Mouse (Mus musculus) heart, postnatal 0 days (tissue): Measurements from ENCODE around the gene Vim. TPM values are rescaled to one million over a fixed set of nuclear protein-coding genes. Genes with fewer than 3 reads are reported as not detected.
A peak's percentile ranks its signal among the peaks of the same experiment; 100 is the strongest.

Source experiments
- ATAC-seq: fragments of 200-750 bp; cut with Nextera tagmentation; 2 replicates; pipeline ENCODE4 v1.8.0; 2017; ENCODE audit warnings: low read depth, moderate number of reproducible peaks, moderate library complexity; ENCODE audit not compliant: insufficient read depth
- DNase-seq: peaks from one replicate; pipeline ENCODE4 v3.0.0-alpha.2; 2016; ENCODE audit warnings: low spot score
- H3K27ac ChIP-seq: fragments of 300-500 bp; sonication (generic); 2 replicates; pipeline ENCODE4 v1.5.1; 2014; ENCODE audit warnings: low read depth, mild to moderate bottlenecking
- H3K27me3 ChIP-seq: fragments of 300-500 bp; sonication (generic); 2 replicates; pipeline ENCODE4 v1.6.1; 2014; ENCODE audit warnings: low read length, mixed read lengths; ENCODE audit not compliant: control insufficient read depth, insufficient read depth
- H3K36me3 ChIP-seq: fragments of 300-500 bp; sonication (generic); replicated peaks from 2 replicates; pipeline ENCODE4 v1.6.1; 2014; ENCODE audit warnings: low read length, mixed read lengths; ENCODE audit not compliant: control insufficient read depth, insufficient read depth
- H3K4me1 ChIP-seq: fragments of 300-500 bp; sonication (generic); 2 replicates; pipeline ENCODE4 v1.6.1; 2014; ENCODE audit warnings: antibody characterized with exemption; ENCODE audit not compliant: control insufficient read depth, insufficient read depth
- H3K4me2 ChIP-seq: fragments of 300-500 bp; sonication (generic); 2 replicates; pipeline ENCODE4 v1.6.1; 2014; ENCODE audit warnings: low read depth, mild to moderate bottlenecking, low read length, moderate library complexity
- H3K4me3 ChIP-seq: fragments of 300-500 bp; sonication (generic); 2 replicates; pipeline ENCODE4 v1.5.1; 2014; ENCODE audit warnings: low read depth, low read length
- H3K9ac ChIP-seq: fragments of 300-500 bp; sonication (generic); replicated peaks from 2 replicates; pipeline ENCODE4 v1.6.1; 2014; ENCODE audit warnings: low read depth, low read length, mixed read lengths
- H3K9me3 ChIP-seq: fragments of 300-500 bp; sonication (generic); replicated peaks from 2 replicates; pipeline ENCODE4 v1.6.1; 2016; ENCODE audit warnings: low read length; ENCODE audit not compliant: control insufficient read depth
- CTCF ChIP-seq: IDR thresholded peaks from 2 replicates; pipeline ENCODE4 v1.5.1; 2016; ENCODE audit warnings: antibody characterized with exemption, control low read depth, low read depth
- EP300 ChIP-seq: IDR thresholded peaks from 2 replicates; pipeline ENCODE4 v1.6.1; 2016; ENCODE audit warnings: antibody characterized with exemption, low read depth
- WGBS: fragments of 180-500 bp; shearing (Covaris S2); extraction: QIAGEN DNeasy Blood & Tissue Kit; methylation state at CpG from one replicate; pipeline ENCODE4 v1.1.7; 2014; 5-methylcytosine and 5-hydroxymethylcytosine counted together
- polyA plus RNA-seq: library from polyadenylated mRNA; unstranded; fragments of >200 nt; fragmentation: Nextera tagmentation; extraction: Ambion mirVana; gene quantifications from 2 replicates; pipeline ENCODE4 v1.2.1, GENCODE M21; 2015
- total RNA-seq: library from RNA; depleted of rRNA; stranded (reverse); fragments of >200 nt; gene quantifications from 2 replicates; pipeline ENCODE4 v1.2.3, GENCODE M21; 2014; ENCODE audit warnings: low replicate concordance

Vim gene
- total and polyA plus RNA-seq, 2 experiments from 2014 or later: 707 to 2,529 TPM

DNA sequence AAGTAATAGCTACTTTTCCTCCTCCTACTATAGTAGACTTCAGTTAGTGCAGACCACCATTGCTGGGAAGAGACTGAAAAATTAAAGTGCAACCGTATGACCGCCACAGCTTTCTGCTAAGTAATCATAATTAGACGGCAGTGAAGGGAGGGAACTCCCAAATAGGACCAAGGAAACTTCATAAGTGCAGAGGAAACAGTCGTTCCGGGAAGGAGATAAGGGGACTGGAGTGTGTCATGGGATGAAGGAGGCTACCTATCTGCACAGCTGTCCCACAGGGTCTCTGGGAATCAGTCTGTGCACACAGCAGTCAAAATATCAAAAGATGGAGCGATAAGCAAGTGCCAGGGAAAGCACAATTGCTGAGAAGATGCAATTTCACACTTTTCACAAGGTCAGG lies 43.1 kb upstream of the Vim start:
- Histone ChIP-seq H3K4me2 (no peak overlapping the region), H3K27ac (no peak overlapping the region), H3K27me3 (no peaks in the 10 kb centered on the region), H3K9me3 (no peaks in the 10 kb centered on the region), H3K4me3 (no peak overlapping the region), H3K9ac (no peak overlapping the region), H3K4me1 (0 out of 2 replicates have a peak, but pooled peaks cover 10% of the 10 kb centered on the region), H3K36me3 (no peaks in the 10 kb centered on the region)
- no peak for DNase-seq
- ATAC-seq: no peak
- WGBS: 49% methylated on average over 6 of the region's 6 CpGs
- TF ChIP-seq EP300: no peak

DNA sequence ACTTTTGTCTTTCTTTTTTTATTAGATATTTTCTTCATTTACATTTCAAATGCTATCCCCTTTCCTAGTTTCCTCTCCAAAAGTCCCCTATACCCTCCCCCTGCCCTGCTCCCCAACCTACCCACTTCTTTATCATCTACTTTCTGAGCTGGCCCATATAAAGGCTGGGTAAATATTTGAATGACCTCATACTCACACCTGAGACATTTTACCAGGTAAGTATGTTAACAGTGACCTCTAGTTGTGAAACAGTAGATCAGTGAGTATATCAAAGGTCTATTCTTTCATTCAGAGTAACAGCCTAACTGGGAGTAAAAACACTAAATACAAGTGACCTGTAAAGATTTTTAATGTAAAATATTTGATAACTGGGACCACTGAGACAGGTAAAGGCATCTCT lies 37.0 kb upstream of the Vim start:
- Histone ChIP-seq H3K4me2 (no peak overlapping the region), H3K4me1 (no peaks in the 10 kb centered on the region), H3K27ac (no peak overlapping the region), H3K36me3 (no peaks in the 10 kb centered on the region), H3K27me3 (no peaks in the 10 kb centered on the region), H3K4me3 (no peak overlapping the region), H3K9ac (no peak overlapping the region), H3K9me3 (no peaks in the 10 kb centered on the region)
- TF ChIP-seq EP300 (no peak), CTCF (0 out of 2 replicates have a peak, but pooled peaks have one; percentile 4)
- DNase-seq (no peak), ATAC-seq (0 out of 2 replicates have a peak, but pooled peaks have one; percentile 11)

DNA sequence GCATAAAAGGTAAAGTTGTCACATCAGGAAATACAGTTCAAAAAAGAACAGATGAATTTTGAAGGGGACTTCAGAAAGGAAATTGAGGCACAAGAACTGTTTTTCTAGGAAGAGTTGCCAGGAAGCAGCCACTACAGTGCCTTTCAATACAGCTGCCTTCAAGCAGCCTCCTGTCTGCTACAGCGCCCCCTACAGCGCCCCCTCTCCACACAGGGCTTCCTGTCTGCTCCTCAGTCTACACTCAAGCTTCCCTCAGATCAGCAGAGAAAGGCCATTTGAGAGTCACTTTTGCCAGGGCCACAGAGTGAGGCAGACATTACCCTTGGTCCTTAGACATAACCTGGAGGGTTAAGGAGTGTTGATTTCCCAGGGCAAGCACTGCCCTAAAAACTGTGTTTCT lies 36.0 kb upstream of the Vim start:
- Histone ChIP-seq H3K36me3 (no peaks in the 10 kb centered on the region), H3K4me3 (no peak overlapping the region), H3K4me1 (no peaks in the 10 kb centered on the region), H3K4me2 (no peak overlapping the region), H3K27ac (no peak overlapping the region), H3K9me3 (no peaks in the 10 kb centered on the region), H3K9ac (no peak overlapping the region), H3K27me3 (no peaks in the 10 kb centered on the region)
- DNase-seq: no peak
- no peak for ATAC-seq
- WGBS: 15% methylated on average over 2 of the region's 2 CpGs
- peak; percentile 23; the same call in 1 of the 2 replicates for TF ChIP-seq CTCF
- no peak for TF ChIP-seq EP300

DNA sequence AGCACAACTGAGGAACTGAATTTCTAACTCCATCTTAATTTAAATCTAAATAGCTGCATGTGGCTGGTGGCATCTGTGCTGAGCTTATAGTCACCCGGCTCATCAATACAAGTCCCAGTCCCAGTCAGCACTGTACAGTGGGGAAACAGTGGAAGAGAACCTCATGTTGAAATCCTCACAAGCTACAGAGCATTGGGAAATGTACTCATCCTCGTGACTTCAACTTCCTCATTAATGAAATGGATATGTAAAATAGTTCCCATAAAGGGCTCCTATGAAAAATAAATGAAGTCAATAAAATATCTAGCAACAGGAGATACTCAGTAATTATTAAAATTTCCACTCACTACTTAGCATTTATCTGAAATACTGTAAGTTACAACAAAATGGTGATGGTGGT lies 35.5 kb upstream of the Vim start:
- H3K9me3 ChIP-seq: no peaks in the 10 kb centered on the region
- H3K9ac ChIP-seq: no peak overlapping the region
- 84% methylated on average over 2 of the region's 2 CpGs for WGBS
- H3K4me3 ChIP-seq: no peak overlapping the region
- no peak for TF ChIP-seq CTCF
- no peak for TF ChIP-seq EP300
- H3K4me2 ChIP-seq: no peak overlapping the region
- H3K4me1 ChIP-seq: no peaks in the 10 kb centered on the region
- ATAC-seq (no peak), DNase-seq (no peak)
- H3K27me3 ChIP-seq: no peaks in the 10 kb centered on the region
- H3K36me3 ChIP-seq: no peaks in the 10 kb centered on the region
- no peak overlapping the region for H3K27ac ChIP-seq

DNA sequence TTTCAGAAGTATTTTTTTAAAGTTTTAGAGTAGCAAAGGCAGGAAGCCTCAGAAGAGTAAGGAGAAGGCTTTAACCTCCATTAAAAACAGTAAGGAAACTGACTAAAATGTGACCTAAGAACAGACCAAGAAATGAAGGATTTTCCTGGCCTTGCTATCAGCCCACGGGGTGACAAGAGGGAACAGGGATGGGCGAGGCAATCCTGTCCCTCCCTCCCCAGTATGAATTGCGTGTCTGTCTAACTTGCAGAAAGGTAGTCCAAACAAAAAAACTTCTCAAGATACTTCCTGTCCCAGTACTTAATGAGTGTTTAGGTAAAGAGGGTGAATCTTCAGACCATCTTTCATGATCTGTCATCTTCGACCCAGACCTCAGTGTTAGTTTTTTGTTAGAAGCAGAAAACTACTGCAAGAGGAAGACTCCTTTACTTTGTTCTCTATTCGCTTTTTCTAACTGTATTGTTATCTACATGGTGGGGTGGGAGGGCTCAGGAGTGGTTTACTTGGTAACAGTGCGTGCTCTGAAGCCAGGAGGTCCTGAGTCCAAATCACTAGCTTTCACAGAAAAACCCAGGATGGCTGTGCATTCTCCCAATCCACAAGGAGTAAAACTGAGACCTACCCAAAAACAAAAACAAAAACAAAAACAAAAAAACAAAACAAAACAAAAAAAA lies 34.9 kb upstream of the Vim start:
- H3K9ac ChIP-seq: no peak overlapping the region
- WGBS: 58% methylated on average over 6 of the region's 6 CpGs
- TF ChIP-seq CTCF (no peak), EP300 (no peak)
- no peaks in the 10 kb centered on the region for H3K36me3 ChIP-seq
- no peak overlapping the region for H3K4me2 ChIP-seq
- ATAC-seq (no peak), DNase-seq (no peak)
- no peaks in the 10 kb centered on the region for H3K9me3 ChIP-seq
- H3K27me3 ChIP-seq: no peaks in the 10 kb centered on the region
- no peak overlapping the region for H3K4me3 ChIP-seq
- no peak overlapping the region for H3K27ac ChIP-seq
- H3K4me1 ChIP-seq: no peaks in the 10 kb centered on the region

DNA sequence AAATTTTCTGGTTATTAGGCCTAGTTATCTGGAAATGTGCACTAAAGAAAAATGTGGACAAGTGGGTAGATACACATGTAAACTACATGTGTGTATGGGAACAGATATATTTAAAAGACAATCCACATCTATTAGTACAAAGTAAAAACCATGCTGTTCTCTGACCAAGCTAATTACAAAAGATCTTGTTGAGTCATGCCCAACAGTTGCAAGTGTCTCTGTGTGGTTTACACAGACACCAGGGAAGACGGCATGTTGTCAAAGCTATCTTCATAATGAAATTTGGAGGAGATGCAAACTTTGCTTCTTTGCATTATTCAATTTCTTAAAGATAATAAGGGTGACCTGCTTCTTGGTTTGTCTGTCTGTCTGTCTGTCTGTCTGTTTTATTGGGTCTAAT lies 33.9 kb upstream of the Vim start:
- TF ChIP-seq CTCF (no peak), EP300 (no peak)
- Histone ChIP-seq H3K4me3 (no peak overlapping the region), H3K27ac (no peak overlapping the region), H3K9ac (no peak overlapping the region), H3K4me1 (no peaks in the 10 kb centered on the region), H3K4me2 (no peak overlapping the region), H3K36me3 (no peaks in the 10 kb centered on the region), H3K9me3 (no peaks in the 10 kb centered on the region), H3K27me3 (no peaks in the 10 kb centered on the region)
- WGBS: 74% methylated on average over 1 of the region's 1 CpGs
- no peak for ATAC-seq
- DNase-seq: no peak
